Mouse (Mus musculus) limb, embryonic 15.5 days (tissue): ENCODE results near the gene Naa80. TPM values are rescaled to one million over a fixed set of nuclear protein-coding genes. Genes with fewer than 3 reads are reported as not detected.

ENCODE experiments used
- ATAC-seq: fragments of 200-750 bp; cut with Nextera tagmentation; 2 replicates; pipeline ENCODE4 v1.8.0; 2017; ENCODE audit warnings: low read depth, moderate TSS enrichment; ENCODE audit not compliant: insufficient number of reproducible peaks, low FRiP score, low TSS enrichment
- H3K27ac ChIP-seq: fragments of 300-500 bp; sonication (generic); 2 replicates; pipeline ENCODE4 v1.5.1; 2015; ENCODE audit warnings: moderate library complexity, mild to moderate bottlenecking, inconsistent platforms
- H3K27me3 ChIP-seq: fragments of 300-500 bp; sonication (generic); 2 replicates; pipeline ENCODE4 v1.6.1; 2015; ENCODE audit warnings: inconsistent platforms
- H3K36me3 ChIP-seq: fragments of 300-500 bp; sonication (generic); 2 replicates; pipeline ENCODE4 v1.6.1; 2015; ENCODE audit warnings: inconsistent platforms
- H3K4me1 ChIP-seq: fragments of 300-500 bp; sonication (generic); 2 replicates; pipeline ENCODE4 v1.6.1; 2015; ENCODE audit warnings: inconsistent platforms
- H3K4me2 ChIP-seq: fragments of 300-500 bp; sonication (generic); 2 replicates; pipeline ENCODE4 v1.6.1; 2015; ENCODE audit warnings: mild to moderate bottlenecking, inconsistent platforms
- H3K4me3 ChIP-seq: fragments of 300-500 bp; sonication (generic); 2 replicates; pipeline ENCODE4 v1.5.1; 2015; ENCODE audit warnings: mild to moderate bottlenecking, inconsistent platforms
- H3K9ac ChIP-seq: fragments of 300-500 bp; sonication (generic); 2 replicates; pipeline ENCODE4 v1.6.1; 2015; ENCODE audit warnings: inconsistent platforms
- H3K9me3 ChIP-seq: fragments of 300-500 bp; sonication (generic); 2 replicates; pipeline ENCODE4 v1.6.1; 2016; ENCODE audit warnings: inconsistent platforms
- WGBS: fragments of 180-500 bp; shearing (Covaris S2); methylation state at CpG from one replicate; pipeline ENCODE4 v1.1.7; 2015; 5-methylcytosine and 5-hydroxymethylcytosine counted together
- polyA plus RNA-seq: library from polyadenylated mRNA; unstranded; fragments of >200 nt; fragmentation: Nextera tagmentation; extraction: Ambion mirVana; gene quantifications from 2 replicates; pipeline ENCODE4 v1.2.1, GENCODE M21; 2015

Gene Naa80
- polyA plus RNA-seq, 1 experiment from 2014 or later: 17.6 TPM

GRCm38 (mm10) chr9:107628721-107629410, 50.2 kb downstream of the Naa80 start:
- H3K9me3 ChIP-seq: no peaks in the 10 kb centered on the region
- no peak for ATAC-seq
- H3K36me3 ChIP-seq: peaks cover 28% of the 10 kb centered on the region
- 0 out of 2 replicates have a peak overlapping the region, but pooled peaks have one; percentile 10 for H3K4me2 ChIP-seq
- H3K9ac ChIP-seq: 0 out of 2 replicates have a peak overlapping the region, but pooled peaks have one; percentile 10
- peaks cover 85% of the 10 kb centered on the region for H3K4me1 ChIP-seq
- H3K27ac ChIP-seq: peak overlapping the region; percentile 89
- H3K27me3 ChIP-seq: no peaks in the 10 kb centered on the region
- no peak overlapping the region for H3K4me3 ChIP-seq
- 49% methylated on average over 14 of the region's 15 CpGs for WGBS

GRCm38 (mm10) chr9:107629411-107629730, 50.7 kb downstream of the Naa80 start:
- Histone ChIP-seq H3K9me3 (no peaks in the 10 kb centered on the region), H3K36me3 (peaks cover 23% of the 10 kb centered on the region), H3K4me1 (peaks cover 85% of the 10 kb centered on the region), H3K27me3 (no peaks in the 10 kb centered on the region), H3K9ac (0 out of 2 replicates have a peak overlapping the region, but pooled peaks have one; percentile 10), H3K27ac (peak overlapping the region; percentile 89), H3K4me3 (no peak overlapping the region), H3K4me2 (no peak overlapping the region)
- ATAC-seq: no peak
- 25% methylated on average over 4 of the region's 4 CpGs for WGBS

GRCm38 (mm10) chr9:107629901-107630425, 51.3 kb downstream of the Naa80 start:
- 17% methylated on average over 14 of the region's 14 CpGs for WGBS
- Histone ChIP-seq H3K9ac (peak overlapping the region; percentile 17; the same call in 1 of the 2 replicates), H3K27me3 (no peaks in the 10 kb centered on the region), H3K4me2 (peak overlapping the region; percentile 29), H3K4me1 (peaks cover 82% of the 10 kb centered on the region), H3K36me3 (peaks cover 17% of the 10 kb centered on the region), H3K27ac (peak overlapping the region; percentile 89), H3K4me3 (0 out of 2 replicates have a peak overlapping the region, but pooled peaks have one; percentile 4), H3K9me3 (no peaks in the 10 kb centered on the region)
- no peak for ATAC-seq

GRCm38 (mm10) chr9:107630576-107630975, 51.9 kb downstream of the Naa80 start:
- no peaks in the 10 kb centered on the region for H3K27me3 ChIP-seq
- no peaks in the 10 kb centered on the region for H3K9me3 ChIP-seq
- H3K4me3 ChIP-seq: peak overlapping the region; percentile 4; the same call in 1 of the 2 replicates
- H3K4me2 ChIP-seq: peak overlapping the region; percentile 29
- WGBS: 5% methylated on average over 4 of the region's 4 CpGs
- peak overlapping the region; percentile 17; the same call in 1 of the 2 replicates for H3K9ac ChIP-seq
- peaks cover 11% of the 10 kb centered on the region for H3K36me3 ChIP-seq
- peaks cover 79% of the 10 kb centered on the region for H3K4me1 ChIP-seq
- H3K27ac ChIP-seq: peak overlapping the region; percentile 89
- ATAC-seq: no peak

- Histone ChIP-seq H3K4me3 (no peak overlapping the region), H3K27ac (peak overlapping the region; percentile 89), H3K4me2 (no peak overlapping the region), H3K4me1 (peaks cover 81% of the 10 kb centered on the region), H3K9me3 (no peaks in the 10 kb centered on the region), H3K9ac (no peak overlapping the region), H3K27me3 (no peaks in the 10 kb centered on the region), H3K36me3 (peaks cover 7% of the 10 kb centered on the region; the same call in 1 of the 2 replicates)
- WGBS: 70% methylated on average over 9 of the region's 9 CpGs
- ATAC-seq: no peak
Observed at GRCm38 (mm10) chr9:107631311-107631826, 52.7 kb downstream of the Naa80 start.

GRCm38 (mm10) chr9:107631861-107632260, 53.2 kb downstream of the Naa80 start:
- no peak for ATAC-seq
- H3K4me3 ChIP-seq: peak overlapping the region; percentile 90; the same call in 1 of the 2 replicates
- H3K4me2 ChIP-seq: peak overlapping the region; percentile 93
- no peaks in the 10 kb centered on the region for H3K27me3 ChIP-seq
- peak overlapping the region; percentile 89 for H3K27ac ChIP-seq
- no peaks in the 10 kb centered on the region for H3K9me3 ChIP-seq
- H3K4me1 ChIP-seq: peaks cover 76% of the 10 kb centered on the region
- 0 out of 2 replicates have a peak overlapping the region, but pooled peaks have one; percentile 91 for H3K9ac ChIP-seq
- H3K36me3 ChIP-seq: peaks cover 7% of the 10 kb centered on the region; the same call in 1 of the 2 replicates
- WGBS: 91% methylated on average over 8 of the region's 8 CpGs

- peak overlapping the region; percentile 93 for H3K4me2 ChIP-seq
- peak overlapping the region; percentile 89 for H3K27ac ChIP-seq
- ATAC-seq: no peak
- H3K27me3 ChIP-seq: no peaks in the 10 kb centered on the region
- 31% methylated on average over 6 of the region's 6 CpGs for WGBS
- peaks cover 7% of the 10 kb centered on the region; the same call in 1 of the 2 replicates for H3K36me3 ChIP-seq
- peak overlapping the region; percentile 91; the same call in 1 of the 2 replicates for H3K9ac ChIP-seq
- H3K4me3 ChIP-seq: peak overlapping the region; percentile 90
- H3K4me1 ChIP-seq: peaks cover 73% of the 10 kb centered on the region
- no peaks in the 10 kb centered on the region for H3K9me3 ChIP-seq
Observed at GRCm38 (mm10) chr9:107632478-107632877, 53.8 kb downstream of the Naa80 start.

- peak; percentile 37; the same call in 1 of the 2 replicates for ATAC-seq
- peak overlapping the region; percentile 91 for H3K9ac ChIP-seq
Observed at GRCm38 (mm10) chr9:107633091-107633660, 54.5 kb downstream of the Naa80 start.

More at GRCm38 (mm10) chr9:107633091-107633660, 54.5 kb downstream of the Naa80 start:
- no peaks in the 10 kb centered on the region for H3K9me3 ChIP-seq
- H3K27ac ChIP-seq: peak overlapping the region; percentile 89
- no peaks in the 10 kb centered on the region for H3K27me3 ChIP-seq
- H3K4me2 ChIP-seq: peak overlapping the region; percentile 93
- H3K36me3 ChIP-seq: peaks cover 7% of the 10 kb centered on the region; the same call in 1 of the 2 replicates
- H3K4me1 ChIP-seq: peaks cover 66% of the 10 kb centered on the region
- peak overlapping the region; percentile 90 for H3K4me3 ChIP-seq
- WGBS: 2% methylated on average over 33 of the region's 33 CpGs

Other genes starting within 250 kb of the Naa80 start
- gene Hemk1, start 240.5 kb upstream of the Naa80 start, polyA plus RNA-seq: 8.8 and 10.1 TPM in 2 replicates
- 0.60 and 0.74 TPM in 2 replicates for gene 6430571L13Rik, start 238.3 kb upstream of the Naa80 start, polyA plus RNA-seq
- gene Cacna2d2, start 179.3 kb upstream of the Naa80 start, polyA plus RNA-seq: 0.37 and 0.41 TPM in 2 replicates
- gene Tmem115, start 44.9 kb upstream of the Naa80 start, polyA plus RNA-seq: 51.1 and 51.8 TPM in 2 replicates
- 25.9 and 26.0 TPM in 2 replicates for gene Cyb561d2, start 36.7 kb upstream of the Naa80 start, polyA plus RNA-seq
- gene Nprl2, start 36.7 kb upstream of the Naa80 start, polyA plus RNA-seq: 40.4 and 44.1 TPM in 2 replicates
- gene Zmynd10, start 31.6 kb upstream of the Naa80 start, polyA plus RNA-seq: 1.0 and 1.3 TPM in 2 replicates
- gene Rassf1, start 27.3 kb upstream of the Naa80 start, polyA plus RNA-seq: 89.7 and 95.4 TPM in 2 replicates
- gene Tusc2, start 15.6 kb upstream of the Naa80 start, polyA plus RNA-seq: 35.9 and 37.3 TPM in 2 replicates
- gene Hyal2, start 10.9 kb upstream of the Naa80 start, polyA plus RNA-seq: 101 and 104 TPM in 2 replicates
- gene Hyal1, start 2.0 kb upstream of the Naa80 start, polyA plus RNA-seq: 12.8 and 13.7 TPM in 2 replicates
- gene Hyal3, start 1.9 kb downstream of the Naa80 start, polyA plus RNA-seq: 1.6 and 1.8 TPM in 2 replicates
- 45.9 and 58.8 TPM in 2 replicates for gene Ifrd2, start 8.8 kb downstream of the Naa80 start, polyA plus RNA-seq
- gene Sema3b, start 30.3 kb downstream of the Naa80 start, polyA plus RNA-seq: 13.6 and 23.6 TPM in 2 replicates
- gene Gnai2, start 56.5 kb downstream of the Naa80 start, polyA plus RNA-seq: 385 and 394 TPM in 2 replicates
- 5.0 and 5.1 TPM in 2 replicates for gene Slc38a3, start 90.6 kb downstream of the Naa80 start, polyA plus RNA-seq
- gene Gnat1, start 100.8 kb downstream of the Naa80 start, polyA plus RNA-seq: 2.8 TPM in 2 replicates
- gene Sema3f, start 131.6 kb downstream of the Naa80 start, polyA plus RNA-seq: 26.6 and 38.2 TPM in 2 replicates
- gene Rbm5, start 192.1 kb downstream of the Naa80 start, polyA plus RNA-seq: 193 and 212 TPM in 2 replicates